Mouse (Mus musculus): ENCODE data around the gene Prox1. TPM values are rescaled to one million over a fixed set of nuclear protein-coding genes. Genes with fewer than 3 reads are reported as not detected.

Prox1 gene
- 0.32 and 0.40 TPM in 2 replicates for polyA plus RNA-seq (2012; rRNA removed)

GRCm38 (mm10) chr1:190169911-190170818 is at the start of gene Prox1:
Prox1 (minus strand) TSS chr1:190170714.

Other genes starting within 250 kb of the Prox1 start
- 18.9 and 19.1 TPM in 2 replicates for gene Smyd2, start 248.4 kb downstream of the Prox1 start, polyA plus RNA-seq (2012; rRNA removed)

Data from stomach, adult 2 months (tissue).